Mouse (Mus musculus) limb, embryonic 11.5 days (tissue): ENCODE data around the gene Tcp11. TPM values are rescaled to one million over a fixed set of nuclear protein-coding genes. Genes with fewer than 3 reads are reported as not detected.

Experiments used
- ATAC-seq: fragments of 200-750 bp; cut with Nextera tagmentation; 2 replicates; pipeline ENCODE4 v1.8.0; 2017; ENCODE audit warnings: low read depth; ENCODE audit not compliant: insufficient number of reproducible peaks, low FRiP score, low TSS enrichment
- DNase-seq: peaks from one replicate; pipeline ENCODE4 v3.0.0-alpha.2; 2015; ENCODE audit warnings: low spot score
- H3K27ac ChIP-seq: fragments of 300-500 bp; sonication (generic); replicated peaks from 2 replicates; pipeline ENCODE4 v1.5.1; 2014; ENCODE audit warnings: low read depth, mild to moderate bottlenecking, low read length
- H3K27me3 ChIP-seq: fragments of 300-500 bp; sonication (generic); 2 replicates; pipeline ENCODE4 v1.6.1; 2014; ENCODE audit warnings: mild to moderate bottlenecking, low read length, mixed read lengths; ENCODE audit not compliant: control insufficient read depth, insufficient read depth
- H3K36me3 ChIP-seq: fragments of 300-500 bp; sonication (generic); 2 replicates; pipeline ENCODE4 v1.6.1; 2014; ENCODE audit warnings: mild to moderate bottlenecking, low read length, moderate library complexity, mixed read lengths; ENCODE audit not compliant: control insufficient read depth, insufficient read depth
- H3K4me1 ChIP-seq: fragments of 300-500 bp; sonication (generic); 2 replicates; pipeline ENCODE4 v1.6.1; 2014; ENCODE audit warnings: low read length, mixed read lengths; ENCODE audit not compliant: control insufficient read depth, insufficient read depth
- H3K4me2 ChIP-seq: fragments of 300-500 bp; sonication (generic); 2 replicates; pipeline ENCODE4 v1.6.1; 2014; ENCODE audit warnings: low read depth, mild to moderate bottlenecking, moderate library complexity; ENCODE audit not compliant: severe bottlenecking
- H3K4me3 ChIP-seq: fragments of 300-500 bp; sonication (generic); 2 replicates; pipeline ENCODE4 v1.5.1; 2014; ENCODE audit warnings: low read depth, low read length
- H3K9ac ChIP-seq: fragments of 300-500 bp; sonication (generic); 2 replicates; pipeline ENCODE4 v1.6.1; 2014; ENCODE audit warnings: mild to moderate bottlenecking, low read length
- H3K9me3 ChIP-seq: fragments of 300-500 bp; sonication (generic); 2 replicates; pipeline ENCODE4 v1.6.1; 2016; ENCODE audit warnings: low read length; ENCODE audit not compliant: control insufficient read depth
- WGBS: fragments of 180-500 bp; shearing (Covaris S2); extraction: QIAGEN DNeasy Blood & Tissue Kit; methylation state at CpG from one replicate; pipeline ENCODE4 v1.1.7; 2014; 5-methylcytosine and 5-hydroxymethylcytosine counted together
- polyA plus RNA-seq: library from polyadenylated mRNA; unstranded; fragments of >200 nt; fragmentation: Nextera tagmentation; extraction: Ambion mirVana; gene quantifications from 2 replicates; pipeline ENCODE4 v1.2.1, GENCODE M21; 2014

The Tcp11 gene
- polyA plus RNA-seq, 1 experiment from 2014 or later = 1.1 TPM

GRCm38 (mm10) chr17:28112266-28112665 is 31.8 kb upstream of the Tcp11 start:
- H3K4me3 ChIP-seq = no peak overlapping the region
- no peaks in the 10 kb centered on the region for H3K9me3 ChIP-seq
- H3K9ac ChIP-seq = no peak overlapping the region
- WGBS = 91% methylated on average over 8 of the region's 8 CpGs
- H3K36me3 ChIP-seq = no peaks in the 10 kb centered on the region
- ATAC-seq = no peak
- no peaks in the 10 kb centered on the region for H3K27me3 ChIP-seq
- H3K27ac ChIP-seq = no peak overlapping the region
- peaks cover 8% of the 10 kb centered on the region for H3K4me1 ChIP-seq
- H3K4me2 ChIP-seq = no peak overlapping the region
- no peak for DNase-seq

GRCm38 (mm10) chr17:28107275-28107674 is 26.8 kb upstream of the Tcp11 start:
- H3K4me3 ChIP-seq = no peak overlapping the region
- 16% methylated on average over 14 of the region's 14 CpGs for WGBS
- H3K36me3 ChIP-seq = no peaks in the 10 kb centered on the region
- H3K4me2 ChIP-seq = no peak overlapping the region
- no peaks in the 10 kb centered on the region for H3K27me3 ChIP-seq
- H3K27ac ChIP-seq = no peak overlapping the region
- DNase-seq (no peak), ATAC-seq (no peak)
- peaks cover 6% of the 10 kb centered on the region for H3K4me1 ChIP-seq
- H3K9ac ChIP-seq = no peak overlapping the region
- H3K9me3 ChIP-seq = no peaks in the 10 kb centered on the region

- DNase-seq (no peak), ATAC-seq (no peak)
- Histone ChIP-seq H3K9ac (no peak overlapping the region), H3K4me1 (peaks cover 11% of the 10 kb centered on the region), H3K27ac (no peak overlapping the region), H3K27me3 (no peaks in the 10 kb centered on the region), H3K4me2 (no peak overlapping the region), H3K9me3 (no peaks in the 10 kb centered on the region), H3K4me3 (no peak overlapping the region), H3K36me3 (no peaks in the 10 kb centered on the region)
- 76% methylated on average over 6 of the region's 6 CpGs for WGBS
Observed at GRCm38 (mm10) chr17:28106352-28106751, 25.9 kb upstream of the Tcp11 start.

GRCm38 (mm10) chr17:28104416-28104815 is 24.0 kb upstream of the Tcp11 start:
- Histone ChIP-seq H3K27me3 (no peaks in the 10 kb centered on the region), H3K4me1 (peaks cover 8% of the 10 kb centered on the region), H3K27ac (no peak overlapping the region), H3K9me3 (no peaks in the 10 kb centered on the region), H3K36me3 (no peaks in the 10 kb centered on the region), H3K9ac (no peak overlapping the region), H3K4me2 (no peak overlapping the region), H3K4me3 (no peak overlapping the region)
- ATAC-seq = no peak
- WGBS = 90% methylated on average over 6 of the region's 6 CpGs
- no peak for DNase-seq

- Histone ChIP-seq H3K36me3 (no peaks in the 10 kb centered on the region), H3K4me3 (no peak overlapping the region), H3K4me2 (no peak overlapping the region), H3K9ac (0 out of 2 replicates have a peak overlapping the region, but pooled peaks have one; percentile 4), H3K27me3 (no peaks in the 10 kb centered on the region), H3K27ac (peak overlapping the region; percentile 42), H3K4me1 (peaks cover 13% of the 10 kb centered on the region), H3K9me3 (no peaks in the 10 kb centered on the region)
- ATAC-seq (no peak), DNase-seq (peak; percentile 59)
- WGBS = 10% methylated on average over 10 of the region's 10 CpGs
Observed at GRCm38 (mm10) chr17:28101902-28102319, 21.5 kb upstream of the Tcp11 start.

GRCm38 (mm10) chr17:28101284-28101887 is 20.9 kb upstream of the Tcp11 start:
- H3K9me3 ChIP-seq = no peaks in the 10 kb centered on the region
- DNase-seq (peak; percentile 67), ATAC-seq (no peak; the same call in 1 of the 2 replicates)
- H3K4me2 ChIP-seq = no peak overlapping the region
- no peaks in the 10 kb centered on the region for H3K27me3 ChIP-seq
- no peak overlapping the region for H3K9ac ChIP-seq
- H3K4me3 ChIP-seq = no peak overlapping the region
- H3K36me3 ChIP-seq = no peaks in the 10 kb centered on the region
- peaks cover 13% of the 10 kb centered on the region for H3K4me1 ChIP-seq
- peak overlapping the region; percentile 47; the same call in 1 of the 2 replicates for H3K27ac ChIP-seq
- WGBS = 16% methylated on average over 12 of the region's 12 CpGs

GRCm38 (mm10) chr17:28100669-28101068 is 20.2 kb upstream of the Tcp11 start:
- H3K4me2 ChIP-seq = no peak overlapping the region
- no peak overlapping the region for H3K9ac ChIP-seq
- DNase-seq (no peak), ATAC-seq (no peak)
- H3K9me3 ChIP-seq = no peaks in the 10 kb centered on the region
- H3K36me3 ChIP-seq = no peaks in the 10 kb centered on the region
- 77% methylated on average over 1 of the region's 1 CpGs for WGBS
- H3K27me3 ChIP-seq = no peaks in the 10 kb centered on the region
- H3K4me3 ChIP-seq = no peak overlapping the region
- H3K4me1 ChIP-seq = peaks cover 13% of the 10 kb centered on the region
- peak overlapping the region; percentile 30; the same call in 1 of the 2 replicates for H3K27ac ChIP-seq

GRCm38 (mm10) chr17:28099086-28099485 is 18.6 kb upstream of the Tcp11 start:
- Histone ChIP-seq H3K36me3 (no peaks in the 10 kb centered on the region), H3K27ac (no peak overlapping the region), H3K9ac (no peak overlapping the region), H3K4me2 (no peak overlapping the region), H3K9me3 (no peaks in the 10 kb centered on the region), H3K27me3 (no peaks in the 10 kb centered on the region), H3K4me3 (no peak overlapping the region), H3K4me1 (peaks cover 13% of the 10 kb centered on the region)
- ATAC-seq = no peak
- DNase-seq = peak; percentile 68
- 25% methylated on average over 3 of the region's 3 CpGs for WGBS

GRCm38 (mm10) chr17:28097308-28097707 is 16.9 kb upstream of the Tcp11 start:
- 89% methylated on average over 13 of the region's 13 CpGs for WGBS
- Histone ChIP-seq H3K27ac (no peak overlapping the region), H3K27me3 (no peaks in the 10 kb centered on the region), H3K36me3 (no peaks in the 10 kb centered on the region), H3K4me1 (peaks cover 13% of the 10 kb centered on the region), H3K4me3 (no peak overlapping the region), H3K9me3 (peaks cover 4% of the 10 kb centered on the region; the same call in 1 of the 2 replicates), H3K9ac (no peak overlapping the region), H3K4me2 (no peak overlapping the region)
- no peak for DNase-seq
- ATAC-seq = no peak
